Mouse (Mus musculus) embryonic fibroblast, embryonic 13.5 days (primary cell): ENCODE measurements around the gene Gm9817.

Source experiments
- CTCF ChIP-seq: IDR thresholded peaks from 2 replicates; pipeline ENCODE4 v1.5.1; 2011; ENCODE audit warnings: mild to moderate bottlenecking, control low read depth, low read length, moderate library complexity, borderline replicate concordance; ENCODE audit not compliant: insufficient read depth
- POLR2A ChIP-seq: IDR thresholded peaks from 2 replicates; pipeline ENCODE4 v1.6.1; 2011; ENCODE audit warnings: low read depth, mild to moderate bottlenecking, control low read depth, low read length, moderate library complexity

- TF ChIP-seq POLR2A: no peak
- no peak for TF ChIP-seq CTCF
These were observed 35.0 kb upstream of the Gm9817 start for GRCm38 (mm10) chr13:45043466-45043865.
